Mouse (Mus musculus): ENCODE data around the gene Apbb2.
A peak's percentile ranks its signal among the peaks of the same experiment; 100 is the strongest.
"Not testable (repeated sequence)": the region's sequence is repeated elsewhere in the genome, so short reads cannot be mapped to it uniquely, and the experiment has no call there.

Gene Apbb2

GRCm38 (mm10) chr5:66269616-66270015, 349.0 kb downstream of the Apbb2 start:
- no peak for DNase-seq

- no peak for DNase-seq
Measured at GRCm38 (mm10) chr5:66263398-66263797, 355.2 kb downstream of the Apbb2 start.

- DNase-seq = no peak
Measured at GRCm38 (mm10) chr5:66262475-66262874, 356.1 kb downstream of the Apbb2 start.

GRCm38 (mm10) chr5:66259756-66260448, 358.7 kb downstream of the Apbb2 start, which contains the start of gene Nsun7:
TSS of gene Nsun7 (plus strand) at chr5:66259897.
- DNase-seq = peak; percentile 65

- not testable (repeated sequence) for DNase-seq
Measured at GRCm38 (mm10) chr5:66259431-66259755, 359.2 kb downstream of the Apbb2 start.

- no peak for DNase-seq
Measured at GRCm38 (mm10) chr5:66259000-66259399, 359.6 kb downstream of the Apbb2 start.

- DNase-seq = no peak
Measured at GRCm38 (mm10) chr5:66255044-66255443, 363.5 kb downstream of the Apbb2 start.

- no peak for DNase-seq
Measured at GRCm38 (mm10) chr5:66253219-66253618, 365.4 kb downstream of the Apbb2 start.

Measured in layer of hippocampus, adult 9-11 months (tissue).